Mouse (Mus musculus) R1 (cell line): ENCODE data around the gene Shb.
A peak's percentile ranks its signal among the peaks of the same experiment; 100 is the strongest.
"Not testable (repeated sequence)": the region's sequence is repeated elsewhere in the genome, so short reads cannot be mapped to it uniquely, and the experiment has no call there.

Experiments used
- DNase-seq: peaks from one replicate; pipeline ENCODE4 v3.0.0-alpha.2; 2018; ENCODE audit warnings: low read depth, low spot score

The Shb gene

DNA sequence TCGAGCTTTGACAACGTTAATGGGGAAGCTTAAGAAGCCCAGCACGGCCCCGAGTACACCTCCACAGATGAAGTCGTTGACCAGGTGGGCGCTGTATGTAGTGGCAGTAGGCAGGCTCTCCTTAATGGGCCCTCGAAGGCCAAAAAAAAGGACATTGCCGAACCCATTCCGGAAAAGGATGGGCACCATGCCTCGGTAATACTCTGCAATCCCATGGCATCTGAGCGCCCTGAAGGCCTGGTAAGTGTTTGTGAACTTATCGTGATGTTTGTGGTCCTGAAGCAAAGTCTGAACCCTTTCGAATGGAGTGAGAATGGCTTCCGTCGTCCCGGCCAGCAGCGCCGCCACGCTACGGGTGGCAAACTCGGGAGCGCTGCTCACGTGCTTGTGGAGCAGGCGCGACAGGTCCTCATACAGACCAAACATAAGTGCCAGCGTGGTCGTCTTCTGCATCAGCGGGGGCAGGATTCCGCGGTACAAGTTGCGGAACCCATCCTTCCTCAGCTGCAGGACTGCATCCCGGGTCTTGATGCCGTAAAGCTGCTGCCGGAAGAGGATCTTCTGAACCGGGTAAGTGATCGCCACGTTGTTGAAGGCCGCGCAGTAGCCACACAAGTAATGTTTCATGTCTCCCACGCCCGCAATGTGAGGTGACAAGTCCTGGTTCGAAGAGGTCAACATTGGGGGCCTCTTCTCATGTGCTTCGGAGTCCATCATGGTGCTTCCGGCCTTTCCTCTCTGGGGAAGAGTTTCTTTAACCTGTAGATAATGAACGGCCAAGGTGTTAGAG, 132.7 kb downstream of the Shb start:
- no peak for DNase-seq

DNA sequence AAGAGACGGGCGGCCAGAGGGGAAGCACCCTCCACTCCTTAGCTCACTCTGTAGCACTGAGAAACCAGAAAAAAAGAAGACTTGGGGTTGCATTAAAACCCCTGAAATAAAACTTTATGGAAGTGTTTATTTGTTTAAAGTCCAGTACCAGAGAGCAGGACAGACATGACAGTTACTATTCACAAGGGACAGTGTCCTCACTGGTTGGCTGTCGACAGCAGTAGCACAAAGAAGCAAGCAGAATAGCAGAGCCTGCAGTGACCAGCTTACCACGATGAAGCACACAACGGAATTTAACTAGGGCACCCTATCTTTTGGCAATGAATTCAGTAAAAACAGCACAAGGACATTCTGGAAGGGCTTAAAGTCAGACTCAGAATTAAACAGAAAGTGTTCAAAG, 134.0 kb downstream of the Shb start:
- DNase-seq, result not testable (repeated sequence)

DNA sequence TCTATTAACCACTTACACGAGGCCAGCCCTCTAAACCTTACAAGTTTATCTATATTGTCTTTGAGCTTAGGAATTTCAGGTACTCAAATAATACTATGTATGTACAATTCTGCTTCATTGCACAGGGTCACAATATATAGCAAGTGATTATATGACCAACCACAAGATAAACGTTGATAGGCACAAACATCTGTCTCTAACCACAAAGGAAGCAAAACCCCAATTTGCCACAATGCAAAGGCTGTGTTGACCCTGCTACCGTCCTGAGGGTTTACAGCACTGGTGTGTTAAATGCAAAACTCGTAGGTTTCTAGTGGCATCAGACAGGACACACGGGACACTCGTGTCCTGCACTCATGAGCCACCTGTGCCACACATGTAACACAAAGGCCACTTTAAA, 136.1 kb downstream of the Shb start:
- not testable (repeated sequence) for DNase-seq

DNA sequence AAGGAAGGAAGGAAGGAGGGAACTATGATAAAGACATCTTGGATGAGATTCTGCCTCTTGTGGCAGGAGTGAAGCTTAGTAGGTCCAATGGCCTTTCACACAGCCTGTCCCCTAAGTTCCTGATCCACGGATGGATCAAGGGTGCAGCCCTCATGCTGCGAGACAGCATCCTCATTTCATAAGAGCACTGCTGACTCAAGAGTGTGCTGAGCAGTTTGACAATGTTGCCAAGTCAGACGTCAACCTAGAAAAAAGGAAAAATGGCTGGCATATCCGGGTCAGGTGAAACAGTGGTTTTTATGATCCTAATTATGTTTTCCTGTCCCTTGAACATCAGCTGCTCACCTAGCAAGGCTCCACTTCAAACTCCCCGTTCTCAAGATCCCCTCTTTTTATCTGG, 138.6 kb downstream of the Shb start:
- no peak for DNase-seq

DNA sequence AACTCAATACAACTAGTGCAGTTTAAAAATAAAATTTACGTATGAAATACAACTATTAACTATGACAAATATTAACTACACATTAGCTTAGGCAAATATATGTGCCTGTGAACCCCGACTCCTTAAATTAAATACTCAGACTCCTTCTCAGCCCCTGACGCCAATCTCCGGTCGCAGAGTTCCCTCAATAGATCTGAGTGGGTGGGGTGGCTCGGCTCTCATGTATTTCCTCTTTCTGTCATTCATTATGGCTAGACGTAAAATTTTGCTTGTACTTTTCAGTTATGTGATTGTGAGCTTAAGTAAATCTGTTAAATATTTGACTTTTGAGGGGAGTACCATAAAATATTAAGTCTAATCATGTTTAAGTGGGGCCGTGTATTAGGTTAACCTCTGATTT, 139.3 kb downstream of the Shb start:
- no peak for DNase-seq

DNA sequence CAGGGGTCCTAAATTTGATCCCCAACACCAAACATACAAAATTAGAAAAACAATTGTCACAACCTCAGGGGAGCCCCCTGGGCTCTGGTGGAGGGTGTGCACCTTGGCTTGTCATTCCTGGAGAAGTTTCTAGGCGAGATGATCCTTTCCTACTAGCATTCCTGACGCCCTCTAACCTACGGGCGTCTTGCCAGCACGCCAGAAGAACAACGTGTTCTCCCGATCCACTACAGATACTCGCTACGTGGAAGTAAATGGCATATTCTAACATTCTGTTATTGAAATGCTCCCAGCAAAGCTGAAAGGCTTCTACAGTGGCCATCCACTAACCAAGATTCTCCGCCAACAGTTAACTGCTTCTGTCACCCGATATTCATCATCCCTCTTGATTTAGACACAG, 139.7 kb downstream of the Shb start:
- DNase-seq, result no peak

DNA sequence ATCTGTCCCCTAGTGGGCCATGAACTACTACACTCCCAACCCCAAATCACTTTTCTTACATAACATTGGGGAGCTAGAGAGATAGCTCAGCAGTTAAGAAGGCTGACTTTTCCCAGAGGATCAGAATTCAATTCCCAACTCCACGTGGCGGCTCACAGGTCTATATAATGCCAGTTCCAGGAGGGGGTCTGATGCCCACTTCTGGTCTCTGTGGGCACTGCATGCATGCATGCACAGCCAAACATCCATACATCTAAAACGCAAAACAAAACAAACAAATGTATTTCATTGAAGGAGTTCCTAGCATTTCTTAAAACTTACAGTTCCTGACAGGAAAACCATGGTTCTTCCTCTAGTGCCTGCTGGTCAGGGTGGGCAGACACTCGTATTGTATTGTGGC, 140.2 kb downstream of the Shb start:
- no peak for DNase-seq

DNA sequence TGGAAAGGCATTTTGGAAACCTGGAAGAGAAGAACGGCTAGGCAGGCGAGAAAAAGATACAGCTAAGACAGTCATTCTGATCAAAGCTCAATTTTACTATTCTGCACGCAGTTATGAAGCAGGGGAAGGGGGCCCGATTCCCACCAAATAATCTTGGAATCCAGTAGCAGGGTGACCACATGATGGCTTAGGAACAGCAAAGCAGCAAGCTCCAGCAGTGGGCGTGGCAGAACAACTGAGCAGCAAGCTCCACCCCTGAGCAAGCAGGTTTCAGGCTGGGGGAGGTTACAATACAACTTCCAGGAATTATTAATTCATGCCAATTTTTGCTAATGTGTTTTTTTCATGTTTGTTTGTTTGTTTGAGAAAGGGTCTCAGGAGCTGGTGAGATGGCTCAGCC, 145.0 kb downstream of the Shb start:
- DNase-seq, result peak; percentile 62

DNA sequence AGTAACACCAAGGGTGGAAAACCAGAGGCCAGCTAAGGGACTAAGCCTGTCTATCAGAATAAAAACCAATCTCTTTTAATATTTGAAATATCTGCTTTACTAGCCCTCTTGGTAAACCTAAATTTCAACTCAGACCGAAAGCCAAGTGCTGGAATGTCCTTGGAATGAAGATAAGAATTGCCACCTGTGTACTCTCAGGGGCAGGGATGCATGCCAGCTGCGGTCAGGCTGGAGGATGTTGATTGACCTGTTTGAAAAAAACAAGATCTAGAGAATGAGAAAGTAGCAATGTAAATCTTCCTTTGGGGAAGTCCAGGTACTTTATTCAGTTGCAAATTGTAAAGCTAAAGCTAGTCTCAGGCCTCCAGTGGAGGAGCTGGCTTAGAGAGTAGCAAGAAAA, 150.1 kb downstream of the Shb start:
- peak; percentile 30 for DNase-seq

DNA sequence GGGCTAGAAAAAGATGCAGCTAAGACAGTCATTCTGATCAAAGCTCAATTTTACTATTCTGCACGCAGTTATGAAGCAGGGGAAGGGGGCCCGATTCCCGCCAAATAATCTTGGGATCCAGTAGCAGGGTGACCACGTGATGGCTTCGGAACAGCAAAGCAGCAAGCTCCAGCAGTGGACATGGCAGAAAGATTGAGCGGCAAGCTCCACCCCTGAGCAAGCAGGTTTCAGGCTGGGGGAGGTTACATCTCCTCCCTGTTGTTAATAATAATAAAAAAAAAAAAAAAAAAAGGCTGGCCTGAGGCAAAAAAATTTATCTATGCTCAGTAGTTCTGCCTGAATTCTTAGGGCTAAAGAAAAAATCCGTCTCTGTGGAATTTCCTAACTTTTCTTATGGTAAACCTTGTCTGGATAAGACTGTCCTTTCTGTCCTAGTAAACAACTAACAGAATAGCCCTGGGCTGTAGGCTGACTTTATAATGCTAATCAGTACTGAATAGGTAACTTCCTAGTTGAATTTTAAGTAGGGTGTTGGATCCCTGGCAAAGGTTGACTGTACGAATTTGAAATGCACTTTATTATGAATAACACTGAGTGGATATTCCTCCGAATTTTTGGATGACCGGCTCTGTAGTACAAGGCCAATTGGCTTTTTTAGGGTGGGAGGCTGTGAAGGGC, 151.2 kb downstream of the Shb start:
- peak; percentile 63 for DNase-seq

DNA sequence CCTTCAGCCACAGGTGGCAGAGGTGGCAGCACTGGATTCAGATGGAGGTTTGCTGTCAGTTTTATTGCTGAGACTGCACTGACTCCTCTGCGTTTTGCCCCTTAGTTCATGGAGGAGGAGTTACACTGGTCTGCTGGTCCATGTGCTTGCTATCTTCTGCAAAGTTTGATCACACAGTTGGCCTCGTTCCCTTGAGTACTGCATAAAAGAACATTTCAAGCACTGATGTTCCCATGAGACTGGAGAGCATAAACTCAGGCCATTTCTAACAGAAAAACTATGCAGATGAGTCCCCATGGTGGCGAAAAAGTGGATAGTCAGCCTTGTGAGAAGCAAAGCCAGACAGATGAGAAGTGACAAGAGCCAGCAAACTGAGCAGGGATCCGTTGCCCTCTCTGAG, 155.7 kb downstream of the Shb start:
- no peak for DNase-seq

DNA sequence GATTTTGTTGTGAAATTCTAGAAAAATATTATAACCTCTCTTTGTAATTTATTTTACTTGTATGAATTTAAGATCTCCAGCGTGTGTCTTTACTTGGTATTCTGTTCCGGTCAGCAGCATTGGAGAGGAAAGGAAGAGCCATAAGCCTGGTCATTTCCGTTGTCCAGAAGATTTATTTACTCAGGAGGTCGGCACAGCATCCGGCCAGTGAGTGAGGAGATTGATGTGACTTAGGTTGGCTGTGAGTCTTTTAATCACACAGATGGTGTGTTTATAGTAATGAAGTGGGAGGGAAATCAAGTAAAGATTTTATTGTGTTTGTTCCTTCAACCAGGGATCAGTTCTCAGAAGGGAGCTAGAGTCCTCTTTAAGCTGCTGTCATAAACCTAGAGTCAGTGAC, 157.4 kb downstream of the Shb start:
- no peak for DNase-seq
